Mouse (Mus musculus) gastrocnemius, postnatal 10 days (tissue): ENCODE measurements around the gene Slc25a20. TPM values are rescaled to one million over a fixed set of nuclear protein-coding genes. Genes with fewer than 3 reads are reported as not detected.

Source experiments
- DNase-seq: peaks from one replicate; pipeline ENCODE4 v3.0.0; 2021; ENCODE audit warnings: mixed read lengths
- total RNA-seq, 2 experiments: library from RNA; stranded (reverse); gene quantifications; 2 replicates each; pipeline ENCODE4 v1.2.3; 2021

Gene Slc25a20
- total RNA-seq, 2 experiments from 2014 or later = 63.7 to 69.4 TPM

DNA sequence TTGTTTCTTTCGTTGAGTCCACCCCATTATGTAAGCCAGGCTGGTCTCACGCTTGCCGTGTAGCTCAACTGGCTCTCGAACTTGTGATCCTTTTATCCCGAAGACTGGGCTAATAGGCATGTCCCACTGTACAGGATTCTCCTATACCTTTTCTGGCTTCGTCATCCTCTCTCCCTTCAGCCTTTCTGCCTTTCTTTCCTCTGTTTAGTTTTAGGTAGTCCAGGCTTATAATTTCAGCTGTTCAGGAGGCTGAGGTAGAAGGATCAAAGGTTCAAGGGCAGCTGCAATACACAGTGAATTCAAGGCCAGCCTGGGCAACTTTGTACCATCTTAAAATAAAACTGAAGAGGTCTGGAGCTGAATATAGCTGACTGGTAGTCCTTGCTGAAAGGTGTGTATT, 25.3 kb downstream of the Slc25a20 start:
- no peak for DNase-seq

DNA sequence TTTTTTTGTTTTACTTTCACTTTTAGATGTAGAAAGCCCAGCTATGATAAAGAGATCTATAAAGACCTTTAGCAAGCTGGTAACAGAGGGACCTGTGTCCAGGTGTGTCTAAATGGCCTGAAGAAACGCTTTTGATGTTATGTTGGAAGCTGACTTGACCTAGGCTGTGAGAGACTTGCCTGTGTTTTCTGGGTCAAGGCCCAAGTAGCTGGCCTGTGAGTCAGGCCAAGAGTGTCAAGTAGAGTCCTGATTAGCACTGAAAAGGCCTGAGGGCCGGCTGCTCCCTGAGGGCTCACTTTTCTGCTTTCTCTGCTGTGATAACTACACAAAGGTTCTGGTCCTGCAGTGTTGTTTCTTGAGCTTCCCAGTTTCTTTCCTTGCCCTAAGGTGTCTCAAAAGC, 25.8 kb downstream of the Slc25a20 start:
- no peak for DNase-seq

DNA sequence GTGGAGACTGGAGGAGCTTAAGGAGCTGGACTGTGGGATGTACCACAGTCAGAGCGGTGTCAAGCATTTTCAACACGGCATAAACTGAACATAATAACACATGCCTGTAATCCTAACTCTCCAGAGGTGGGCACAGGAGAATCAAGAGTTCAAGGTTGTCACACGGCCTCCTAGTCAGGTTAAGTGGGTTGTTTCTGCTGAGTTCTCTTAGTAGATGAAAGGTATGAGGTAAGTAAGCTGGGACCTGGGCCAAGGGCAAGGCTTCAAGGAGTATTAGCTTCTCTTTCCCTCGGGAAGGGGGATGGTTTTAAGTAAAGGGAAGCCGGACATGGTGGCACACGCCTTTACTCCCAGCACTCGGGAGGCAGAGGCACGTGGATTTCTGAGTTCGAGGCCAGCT, 26.6 kb downstream of the Slc25a20 start:
- no peak for DNase-seq

DNA sequence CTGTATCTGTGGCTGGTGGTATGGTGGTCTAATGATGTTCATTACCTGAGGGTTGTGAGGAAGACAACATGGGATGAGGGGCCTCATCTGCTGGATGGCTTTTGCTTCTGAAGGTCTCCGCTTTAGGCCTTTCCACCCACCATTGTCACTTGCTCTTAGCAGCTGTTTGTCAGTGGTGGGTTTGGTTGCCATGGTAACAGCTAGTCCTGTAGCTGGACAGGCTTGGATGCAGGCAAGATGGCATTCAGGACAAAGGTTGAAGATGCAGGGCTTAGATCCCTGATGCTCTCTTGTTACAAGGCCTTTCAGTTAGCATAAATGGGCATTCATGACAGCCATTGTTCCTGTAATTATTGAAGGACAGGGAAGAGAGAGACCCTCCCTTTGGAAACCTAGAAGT, 27.2 kb downstream of the Slc25a20 start, which contains the start of gene Prkar2a:
TSS of gene Prkar2a (plus strand) at position 209 of the 400 bp plus-strand sequence.
- no peak for DNase-seq

DNA sequence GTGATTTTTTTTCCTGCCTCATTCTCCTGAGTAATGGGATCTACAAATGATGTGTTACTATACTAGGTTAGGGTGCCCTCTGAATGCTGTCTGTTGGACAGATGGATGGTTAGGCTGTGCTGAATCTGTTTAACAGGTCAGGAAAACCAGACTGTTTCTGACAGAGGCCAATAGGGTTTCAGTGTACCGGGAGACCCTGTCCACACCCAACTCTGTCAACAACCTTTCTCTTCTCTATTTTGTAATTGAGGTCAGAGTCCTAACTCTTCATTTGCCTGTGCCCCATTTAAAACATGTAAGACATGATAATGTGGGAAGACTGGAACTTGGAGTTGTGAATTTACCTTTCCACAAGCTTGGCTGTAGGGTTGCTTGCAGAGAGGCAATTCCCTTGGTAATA, 28.1 kb downstream of the Slc25a20 start:
- DNase-seq = no peak

DNA sequence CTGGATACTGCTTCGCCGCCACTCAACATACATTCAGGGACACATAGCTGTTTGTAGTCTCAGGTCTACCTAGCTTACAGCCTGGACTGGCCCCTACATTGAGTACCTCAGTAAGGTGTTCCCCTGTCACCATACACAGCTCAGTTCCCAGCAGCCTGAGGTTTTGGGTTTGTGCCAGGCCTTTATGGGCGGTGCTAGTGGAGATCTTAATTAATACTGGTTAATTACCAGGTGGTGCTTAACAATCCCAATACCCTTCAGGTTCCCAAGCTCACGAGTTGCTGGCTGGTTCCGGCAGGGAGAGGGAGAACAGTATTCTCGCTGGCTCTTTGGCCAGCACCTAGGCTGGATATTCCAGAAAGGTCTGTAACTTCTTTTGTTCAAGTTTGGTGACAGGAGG, 29.0 kb downstream of the Slc25a20 start:
- DNase-seq = no peak

DNA sequence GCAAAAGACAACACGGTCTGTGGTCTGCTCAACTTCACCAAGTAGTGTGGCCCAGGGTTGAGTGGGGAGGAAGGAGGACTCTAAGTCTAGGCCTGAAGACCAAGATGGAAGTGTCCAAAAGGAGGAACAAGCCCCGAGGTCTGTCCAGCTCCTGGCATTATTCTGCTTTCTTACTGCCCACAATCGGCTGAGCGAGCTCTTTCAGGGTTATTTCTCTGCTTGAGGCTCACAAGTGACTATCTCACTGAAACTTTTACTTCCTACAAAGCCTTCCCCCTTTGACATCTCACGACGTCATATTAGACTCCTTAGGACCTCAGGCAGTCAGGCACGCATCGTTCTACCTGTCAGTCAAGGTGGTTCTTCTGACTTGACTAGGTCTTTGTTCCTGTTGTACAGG, 29.5 kb downstream of the Slc25a20 start:
- DNase-seq = no peak

DNA sequence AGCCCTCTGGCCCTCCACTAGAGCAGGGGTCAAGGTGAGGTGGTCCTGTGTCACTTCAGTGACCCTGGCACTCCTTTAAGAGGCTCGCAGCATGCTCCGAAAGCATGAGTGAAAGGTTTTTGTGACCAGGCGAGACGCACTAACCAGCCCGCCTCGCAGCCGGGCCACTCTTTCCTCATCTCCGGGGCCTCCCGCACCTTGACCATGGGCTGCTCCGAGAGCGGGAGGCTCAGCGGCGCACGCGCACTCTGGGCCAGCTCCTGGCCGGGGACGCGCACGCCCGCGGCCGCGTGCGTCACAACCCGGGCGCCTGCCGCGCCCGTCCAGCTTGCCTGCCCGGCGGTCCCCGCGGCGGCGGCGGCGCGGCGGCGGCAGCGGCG, 29.9 kb downstream of the Slc25a20 start:
- peak; percentile 89 for DNase-seq

DNA sequence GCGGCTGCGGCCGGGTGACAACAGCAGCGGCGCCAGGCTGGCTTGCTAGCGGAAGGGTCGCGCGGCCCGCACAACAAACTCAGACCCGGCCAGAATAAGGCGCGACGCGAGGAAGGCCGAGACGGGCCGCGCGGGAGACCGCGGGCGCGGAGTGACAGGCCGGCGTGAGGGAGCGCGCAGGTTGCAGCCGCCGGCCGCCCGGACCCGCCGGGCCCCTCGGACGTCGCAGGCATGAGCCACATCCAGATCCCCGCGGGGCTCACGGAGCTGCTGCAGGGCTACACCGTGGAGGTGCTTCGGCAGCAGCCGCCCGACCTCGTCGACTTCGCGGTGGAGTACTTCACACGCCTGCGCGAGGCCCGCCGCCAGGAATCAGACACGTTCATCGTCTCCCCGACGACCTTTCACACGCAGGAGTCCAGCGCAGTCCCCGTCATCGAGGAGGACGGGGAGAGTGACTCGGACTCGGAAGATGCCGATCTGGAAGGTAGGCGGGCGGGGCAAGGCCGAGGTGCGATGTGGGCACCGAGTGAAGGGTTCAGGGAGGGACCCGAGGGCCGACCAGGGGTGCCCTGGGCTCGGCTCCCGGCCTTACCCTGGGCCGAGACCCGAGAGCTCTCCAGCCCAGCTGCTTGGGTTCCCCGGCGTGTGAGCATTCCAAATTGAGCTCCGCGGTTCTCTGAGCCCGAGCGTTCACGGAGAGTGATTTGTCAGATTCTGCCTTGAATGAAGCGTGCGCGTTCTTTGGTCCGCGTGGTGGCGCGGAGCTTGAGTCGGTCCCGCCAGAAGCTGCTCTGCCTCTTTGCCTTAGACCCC, 30.5 kb downstream of the Slc25a20 start:
- peak; percentile 63 for DNase-seq

DNA sequence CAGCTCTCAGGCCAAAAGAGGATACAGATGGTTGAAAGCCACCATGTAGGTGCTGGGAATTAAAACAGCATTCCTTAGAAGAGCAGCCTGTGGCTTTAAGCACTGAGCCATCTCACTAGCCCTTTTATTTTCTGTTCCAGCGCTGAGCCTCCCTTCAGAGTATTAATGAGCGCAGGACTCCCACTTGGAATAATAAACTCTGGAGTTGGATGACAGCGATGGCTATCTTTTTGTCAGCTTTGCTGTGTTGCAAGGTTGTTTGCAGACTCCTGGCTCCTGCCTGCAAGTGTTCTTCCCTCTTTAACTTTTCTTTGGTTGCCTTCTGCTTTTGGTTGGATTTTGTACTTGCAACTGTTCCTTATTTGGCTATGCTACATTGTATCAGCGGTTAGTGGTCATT, 32.1 kb downstream of the Slc25a20 start:
- DNase-seq = no peak

DNA sequence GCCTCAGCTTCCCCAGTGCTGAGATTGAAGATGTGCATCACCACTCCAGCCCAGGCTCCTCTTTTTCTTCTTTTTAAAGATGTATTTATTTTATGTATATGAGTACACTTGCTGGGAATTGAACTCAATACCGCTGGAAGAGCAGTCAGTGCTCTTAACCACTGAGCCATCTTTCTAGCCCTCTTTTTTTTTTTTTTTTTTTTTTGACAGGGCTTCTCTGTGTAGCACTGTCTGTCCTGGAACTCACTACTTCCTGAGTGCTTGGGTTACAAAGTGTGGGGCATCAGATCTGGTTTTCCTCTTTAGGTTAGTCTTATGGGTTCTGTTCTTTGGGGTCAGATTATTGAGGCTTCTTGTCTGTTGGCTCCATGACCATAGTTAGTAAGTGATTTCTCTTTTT, 32.6 kb downstream of the Slc25a20 start:
- no peak for DNase-seq

DNA sequence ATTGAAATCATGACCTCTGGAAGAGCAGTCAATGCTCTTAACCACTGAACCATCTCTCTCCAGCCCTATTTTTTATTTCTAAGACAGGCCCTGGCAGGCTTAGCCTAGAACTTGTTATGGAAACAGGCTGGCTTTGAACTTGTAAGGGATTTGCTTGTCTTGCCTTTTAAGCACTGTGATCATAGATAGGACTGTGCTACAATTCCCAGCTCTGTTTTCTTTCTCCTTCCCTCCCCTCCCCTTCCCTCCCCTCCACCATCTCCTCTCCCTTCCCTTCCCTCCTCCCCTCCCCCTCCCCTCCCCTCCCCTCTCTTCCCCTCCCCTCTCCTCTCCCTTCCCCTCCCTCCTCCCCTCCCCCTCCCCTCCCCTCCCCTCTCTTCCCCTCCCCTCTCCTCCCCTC, 40.6 kb downstream of the Slc25a20 start:
- DNase-seq = no peak

DNA sequence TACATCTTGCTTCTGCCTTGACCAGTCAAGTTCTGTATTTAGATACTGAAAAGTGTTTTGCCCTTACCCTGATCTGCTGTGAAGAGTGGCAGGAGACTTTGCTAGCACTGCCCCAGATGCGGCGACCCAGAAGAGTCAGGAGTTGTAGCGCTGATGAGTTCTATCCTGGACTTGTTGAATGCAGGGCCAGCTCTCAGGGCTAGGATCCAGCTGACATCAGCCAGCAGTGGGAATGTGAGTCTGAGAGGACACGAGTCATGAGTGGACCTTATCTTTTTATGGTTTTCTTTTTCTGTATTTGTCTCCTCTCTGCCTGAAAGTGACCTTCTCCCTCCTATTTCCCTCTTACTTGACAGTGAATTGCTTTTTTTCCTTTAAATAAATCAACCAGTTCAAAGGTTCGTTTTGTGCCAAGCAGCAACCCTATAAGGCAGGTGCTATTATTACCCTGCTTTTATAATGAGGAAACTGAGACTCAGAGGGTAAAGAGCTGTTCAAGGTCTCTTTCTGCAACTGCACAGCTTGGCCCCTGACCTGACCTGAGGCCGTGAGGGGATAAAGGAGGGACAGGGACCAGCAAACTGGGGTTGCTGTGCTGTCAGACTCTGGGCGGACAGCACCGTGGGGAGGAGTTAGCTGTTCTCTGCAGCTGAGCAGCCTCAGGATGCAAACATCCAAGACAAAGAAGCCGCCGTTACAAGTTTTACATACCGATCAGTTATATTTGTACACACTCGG, 41.7 kb downstream of the Slc25a20 start:
- DNase-seq = no peak

DNA sequence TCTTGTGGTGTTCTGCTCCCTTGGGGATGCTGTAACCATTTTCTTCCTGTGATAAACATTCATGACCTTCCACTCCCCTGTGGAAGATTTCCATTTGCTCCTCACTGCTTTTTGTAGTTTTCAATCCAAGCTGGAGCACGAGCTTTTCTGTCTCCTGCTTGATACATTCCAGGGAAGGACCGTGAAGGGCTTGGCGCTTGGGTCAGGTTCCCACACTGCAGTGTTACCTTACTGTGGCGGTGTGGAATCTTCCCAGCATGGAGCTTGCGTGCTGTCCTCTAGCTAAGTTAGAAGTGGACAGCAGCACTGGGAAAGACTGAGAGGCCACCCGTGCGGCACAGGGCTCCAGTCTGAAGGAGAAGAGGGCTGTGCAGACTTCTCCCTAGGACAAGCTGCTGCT, 42.7 kb downstream of the Slc25a20 start:
- DNase-seq = no peak

DNA sequence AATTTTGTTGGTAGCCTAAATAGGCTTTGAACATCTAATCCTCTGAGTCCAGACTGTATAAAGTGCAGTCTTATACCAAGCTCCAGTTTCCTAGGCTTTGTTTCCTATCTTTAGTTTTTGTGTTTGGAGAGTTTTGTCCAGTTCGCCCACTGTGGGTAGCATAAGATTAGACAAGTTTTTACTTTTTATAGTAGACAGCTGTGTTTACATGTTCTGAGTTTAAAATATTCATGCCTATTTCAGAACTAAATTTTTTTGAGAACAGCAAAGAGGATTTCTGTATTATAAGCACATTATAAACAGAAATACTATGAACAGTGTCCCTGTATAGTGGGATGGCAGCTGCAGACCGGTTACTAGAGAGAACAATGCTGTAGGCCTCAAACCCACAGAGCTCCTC, 45.3 kb downstream of the Slc25a20 start:
- DNase-seq = no peak

DNA sequence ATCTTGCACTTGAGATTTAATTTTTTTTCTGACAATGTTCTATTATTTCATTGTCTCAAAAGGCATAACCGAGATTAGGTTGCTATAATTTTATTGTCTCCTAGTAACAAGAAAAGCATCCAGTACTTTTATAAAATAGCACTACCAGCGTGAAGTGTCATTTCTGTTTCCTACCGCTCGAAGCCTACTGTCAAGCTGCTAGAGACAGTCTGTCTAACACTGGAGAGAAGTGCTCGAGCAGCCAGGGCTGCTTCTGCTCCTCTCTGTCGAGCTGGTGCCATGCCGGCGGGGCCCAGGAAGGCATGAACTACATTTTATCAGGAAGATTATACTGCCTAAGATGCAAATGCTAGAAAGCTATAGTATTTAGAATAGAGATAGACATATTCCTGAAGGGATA, 46.9 kb downstream of the Slc25a20 start:
- DNase-seq = no peak

DNA sequence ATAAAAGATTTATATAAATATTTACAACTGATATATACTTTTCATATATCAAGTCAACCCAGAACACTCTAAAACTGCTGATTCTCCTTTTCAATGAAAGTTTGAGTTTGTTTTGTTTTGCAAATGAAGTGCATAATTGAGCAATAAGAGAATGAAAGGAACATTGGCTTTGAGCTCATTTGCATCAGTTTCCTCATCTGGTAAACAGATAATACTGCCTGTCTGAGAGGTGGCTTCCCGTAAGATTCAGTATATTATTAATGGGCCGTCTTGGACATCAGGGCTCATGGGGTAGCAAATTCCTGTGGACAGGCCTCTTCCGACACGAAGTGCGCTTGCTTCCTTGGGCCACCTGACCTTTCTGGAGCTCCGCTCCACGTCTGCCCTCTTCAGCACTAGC, 48.9 kb downstream of the Slc25a20 start:
- DNase-seq = no peak

DNA sequence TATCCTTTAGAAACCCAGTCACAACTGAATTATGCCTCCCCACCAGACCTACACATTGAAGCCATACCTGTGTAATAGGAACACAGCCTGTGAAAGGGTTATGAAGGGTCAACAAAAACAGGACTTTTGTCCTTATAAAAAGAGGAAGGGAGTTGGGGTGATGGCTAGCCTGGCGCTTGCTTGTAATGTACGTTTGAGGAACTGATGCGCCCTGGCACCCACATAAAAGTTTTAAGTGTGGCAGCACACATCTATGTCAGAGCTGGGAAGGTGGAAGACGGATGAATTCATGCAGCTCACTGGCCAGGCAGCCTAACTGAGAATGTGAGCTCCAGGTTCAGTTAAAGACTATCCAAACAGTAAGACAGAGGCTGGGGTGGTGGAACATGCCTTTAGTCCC, 54.3 kb downstream of the Slc25a20 start:
- DNase-seq = no peak

DNA sequence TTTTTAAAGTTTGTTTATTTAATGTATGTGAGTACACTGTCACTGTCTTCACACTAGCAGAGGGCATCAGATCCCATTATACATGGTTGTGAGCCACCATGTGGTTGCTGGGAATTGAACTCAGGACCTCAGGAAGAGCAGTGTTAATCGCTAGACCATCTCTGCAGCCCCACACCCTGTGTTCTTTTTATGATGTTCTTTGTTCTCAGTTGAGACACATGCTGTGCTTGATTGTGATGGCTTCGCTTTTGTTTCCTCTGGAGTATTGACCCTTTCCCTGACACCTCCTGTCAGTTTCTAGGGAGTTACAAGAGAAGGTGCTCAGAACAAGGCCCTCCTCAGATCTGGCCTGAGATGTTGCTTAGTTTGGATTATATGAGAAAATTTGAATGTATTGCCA, 61.9 kb downstream of the Slc25a20 start:
- DNase-seq = no peak

DNA sequence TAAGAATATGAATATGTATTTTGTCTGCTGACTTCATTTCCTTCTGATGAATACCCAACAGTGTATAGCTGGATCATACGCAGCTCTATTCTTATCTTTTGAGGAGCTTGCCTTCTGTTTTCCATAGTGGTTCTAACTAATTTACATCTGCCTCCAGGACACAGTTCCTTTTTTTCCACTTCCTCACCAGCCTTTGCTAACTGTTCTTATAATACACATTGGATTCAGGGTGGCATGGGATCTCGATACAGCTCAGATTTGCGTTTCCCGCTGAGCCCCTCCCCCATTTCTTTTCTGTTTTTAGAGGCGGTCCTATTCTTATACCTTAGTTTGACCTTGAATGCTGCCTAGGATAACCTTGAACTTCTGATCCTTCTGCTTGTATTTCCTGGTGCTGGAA, 64.2 kb downstream of the Slc25a20 start:
- no peak for DNase-seq

DNA sequence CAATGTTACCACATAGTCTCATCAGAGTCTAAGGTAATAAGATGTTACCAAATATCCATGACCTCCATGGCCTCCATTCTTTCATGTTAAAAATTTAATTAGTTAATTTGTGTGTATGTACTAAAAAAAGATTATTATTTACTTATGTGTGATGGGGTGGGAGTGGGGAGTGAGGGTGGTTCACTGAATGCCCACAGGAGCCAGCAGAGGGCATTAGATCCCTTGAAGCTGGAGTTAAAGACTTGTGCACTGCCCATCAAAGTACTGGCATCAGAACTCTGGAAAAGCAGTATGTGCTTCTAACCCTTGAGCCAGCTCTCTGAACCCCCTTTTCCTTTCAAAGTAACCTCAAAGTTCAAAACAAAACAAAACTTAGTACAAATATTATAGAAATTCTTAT, 67.2 kb downstream of the Slc25a20 start:
- DNase-seq = no peak

DNA sequence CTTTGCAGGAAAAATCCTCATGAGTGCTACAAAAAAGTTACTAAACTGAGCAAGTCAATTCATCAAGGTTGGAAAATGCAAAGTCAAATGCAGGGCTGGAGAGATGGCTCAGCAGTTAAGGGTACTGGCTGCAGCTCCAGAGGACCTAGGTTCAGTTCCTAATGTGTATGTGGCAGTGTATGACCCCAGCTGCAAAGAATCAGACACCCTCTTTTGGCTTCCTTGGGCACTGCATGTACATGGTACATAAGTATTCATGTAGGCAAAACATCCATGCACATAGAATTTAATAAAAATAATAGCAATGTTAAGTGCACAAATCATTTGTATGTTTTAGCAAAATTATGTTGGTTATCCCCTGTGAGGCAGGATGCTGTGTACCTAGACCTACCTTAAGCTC, 70.6 kb downstream of the Slc25a20 start:
- no peak for DNase-seq
